Mouse (Mus musculus): ENCODE measurements around the gene Mdm2. TPM values are rescaled to one million over a fixed set of nuclear protein-coding genes. Genes with fewer than 3 reads are reported as not detected.

Mdm2 gene
- total and polyA plus RNA-seq, 2 experiments from 2014 or later, result 24.6 to 28.9 TPM

DNA sequence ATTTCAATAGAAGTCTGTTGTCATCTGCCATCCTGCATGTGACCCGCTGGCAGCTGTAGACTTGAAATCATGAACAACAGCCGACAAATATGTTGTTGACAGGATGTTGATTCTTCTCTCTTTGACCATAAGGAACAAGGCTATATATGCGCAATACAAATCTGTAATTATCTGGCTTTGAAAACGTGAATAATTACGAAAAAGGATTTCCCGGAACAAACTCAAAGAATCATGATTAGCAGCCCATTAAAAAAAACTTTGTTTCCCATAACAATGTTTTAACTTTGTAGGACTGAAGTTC, 53.9 kb downstream of the Mdm2 start:
- H3K36me3 ChIP-seq (ENCODE audit: insufficient read depth, low read length), result no peaks in the 10 kb centered on the region
- H3K27ac ChIP-seq, result no peak overlapping the region
- DNase-seq (ENCODE audit: low spot score), result no peak
- H3K27me3 ChIP-seq (ENCODE audit: insufficient read depth, low read length), result no peaks in the 10 kb centered on the region
- no peak overlapping the region for H3K4me2 ChIP-seq (ENCODE audit: low read depth, low read length)
- H3K9me3 ChIP-seq (ENCODE audit: low read length), result no peaks in the 10 kb centered on the region
- H3K4me1 ChIP-seq (ENCODE audit: insufficient read depth, low read length), result no peaks in the 10 kb centered on the region
- whole genome bisulfite sequencing, result 87% methylated on average over 6 of the region's 6 CpGs
- ATAC-seq, result no peak
- no peak overlapping the region for H3K4me3 ChIP-seq (ENCODE audit: low read length)
- no peak for TF ChIP-seq CTCF (IDR thresholded peaks at IDR 0.05; ENCODE audit: low read depth)
- no peak overlapping the region for H3K9ac ChIP-seq (replicated peaks; ENCODE audit: low read length)

DNA sequence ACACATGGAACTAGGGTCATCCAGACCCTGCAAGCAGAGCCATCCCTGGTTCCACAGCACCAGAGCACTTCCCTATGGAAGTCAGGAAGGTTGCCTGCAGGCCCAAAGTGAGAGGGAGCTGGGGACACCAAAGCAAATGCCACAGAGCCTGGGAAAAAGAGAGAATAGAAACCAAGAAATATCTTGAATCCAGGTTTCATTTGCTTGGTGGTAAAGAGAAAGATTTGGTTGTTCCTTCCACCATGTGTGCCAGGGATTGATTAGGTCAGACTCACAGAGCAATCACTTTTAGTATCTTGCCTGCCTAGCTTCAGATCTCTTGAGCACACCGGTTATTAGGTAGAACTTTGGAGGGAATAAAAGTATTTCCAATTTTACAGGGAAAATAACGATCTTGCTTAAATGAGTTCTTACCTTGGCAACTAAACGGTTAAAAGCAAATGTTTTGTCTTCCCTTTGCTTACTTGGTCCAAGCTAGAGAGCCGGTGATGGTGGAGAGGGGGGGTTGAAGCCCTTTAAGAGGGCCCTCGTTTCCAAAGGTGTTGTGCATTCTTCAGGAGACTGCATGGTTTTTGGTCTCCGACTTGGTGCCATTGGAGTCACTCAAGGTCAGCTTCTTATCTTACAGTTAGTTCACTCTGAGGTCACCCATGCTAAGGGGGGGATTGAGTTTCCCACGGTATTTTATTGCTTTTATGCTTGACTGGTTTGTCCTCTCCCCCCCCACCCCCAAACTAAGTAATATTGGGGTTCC, 54.5 kb downstream of the Mdm2 start:
- Histone ChIP-seq H3K36me3 (ENCODE audit: insufficient read depth, low read length) (no peaks in the 10 kb centered on the region), H3K9ac (replicated peaks; ENCODE audit: low read length) (no peak overlapping the region), H3K27ac (no peak overlapping the region), H3K4me3 (ENCODE audit: low read length) (no peak overlapping the region), H3K27me3 (ENCODE audit: insufficient read depth, low read length) (no peaks in the 10 kb centered on the region), H3K4me1 (ENCODE audit: insufficient read depth, low read length) (no peaks in the 10 kb centered on the region), H3K4me2 (ENCODE audit: low read depth, low read length) (no peak overlapping the region), H3K9me3 (ENCODE audit: low read length) (no peaks in the 10 kb centered on the region)
- WGBS, result 62% methylated on average over 7 of the region's 7 CpGs
- DNase-seq (ENCODE audit: low spot score), result no peak
- no peak for TF ChIP-seq CTCF (IDR thresholded peaks at IDR 0.05; ENCODE audit: low read depth)
- ATAC-seq, result no peak

- ATAC-seq, result no peak
- no peak for TF ChIP-seq CTCF (IDR thresholded peaks at IDR 0.05; ENCODE audit: low read depth)
- whole genome bisulfite sequencing, result 89% methylated on average over 9 of the region's 9 CpGs
- Histone ChIP-seq H3K36me3 (ENCODE audit: insufficient read depth, low read length) (no peaks in the 10 kb centered on the region), H3K9me3 (ENCODE audit: low read length) (no peaks in the 10 kb centered on the region), H3K27me3 (ENCODE audit: insufficient read depth, low read length) (no peaks in the 10 kb centered on the region), H3K4me3 (ENCODE audit: low read length) (no peak overlapping the region), H3K4me1 (ENCODE audit: insufficient read depth, low read length) (no peaks in the 10 kb centered on the region), H3K9ac (replicated peaks; ENCODE audit: low read length) (no peak overlapping the region), H3K4me2 (ENCODE audit: low read depth, low read length) (no peak overlapping the region), H3K27ac (no peak overlapping the region)
- no peak for DNase-seq (ENCODE audit: low spot score)
Measured at GRCm38 (mm10) chr10:117655460-117655859, 55.1 kb downstream of the Mdm2 start.

GRCm38 (mm10) chr10:117654576-117655123, 55.9 kb downstream of the Mdm2 start:
- Histone ChIP-seq H3K9me3 (ENCODE audit: low read length) (no peaks in the 10 kb centered on the region), H3K27ac (no peak overlapping the region), H3K4me1 (ENCODE audit: insufficient read depth, low read length) (no peaks in the 10 kb centered on the region), H3K4me2 (ENCODE audit: low read depth, low read length) (no peak overlapping the region), H3K9ac (replicated peaks; ENCODE audit: low read length) (no peak overlapping the region), H3K27me3 (ENCODE audit: insufficient read depth, low read length) (no peaks in the 10 kb centered on the region), H3K4me3 (ENCODE audit: low read length) (no peak overlapping the region), H3K36me3 (ENCODE audit: insufficient read depth, low read length) (no peaks in the 10 kb centered on the region)
- DNase-seq (ENCODE audit: low spot score), result no peak
- no peak for TF ChIP-seq CTCF (IDR thresholded peaks at IDR 0.05; ENCODE audit: low read depth)
- no peak for ATAC-seq
- WGBS, result 81% methylated on average over 3 of the region's 3 CpGs

- ATAC-seq (no peak), DNase-seq (ENCODE audit: low spot score) (no peak)
- Histone ChIP-seq H3K27ac (no peak overlapping the region), H3K4me3 (ENCODE audit: low read length) (no peak overlapping the region), H3K9ac (replicated peaks; ENCODE audit: low read length) (no peak overlapping the region), H3K36me3 (ENCODE audit: insufficient read depth, low read length) (no peaks in the 10 kb centered on the region), H3K9me3 (ENCODE audit: low read length) (no peaks in the 10 kb centered on the region), H3K27me3 (ENCODE audit: insufficient read depth, low read length) (no peaks in the 10 kb centered on the region), H3K4me2 (ENCODE audit: low read depth, low read length) (no peak overlapping the region), H3K4me1 (ENCODE audit: insufficient read depth, low read length) (no peaks in the 10 kb centered on the region)
- 89% methylated on average over 7 of the region's 7 CpGs for WGBS
- no peak for TF ChIP-seq CTCF (IDR thresholded peaks at IDR 0.05; ENCODE audit: low read depth)
Measured at GRCm38 (mm10) chr10:117653779-117654173, 56.8 kb downstream of the Mdm2 start.

GRCm38 (mm10) chr10:117652930-117653778, 57.4 kb downstream of the Mdm2 start:
- WGBS, result 83% methylated on average over 8 of the region's 8 CpGs

More at GRCm38 (mm10) chr10:117652930-117653778, 57.4 kb downstream of the Mdm2 start:
- ATAC-seq (no peak), DNase-seq (ENCODE audit: low spot score) (no peak)
- H3K9ac ChIP-seq (replicated peaks; ENCODE audit: low read length), result no peak overlapping the region
- H3K36me3 ChIP-seq (ENCODE audit: insufficient read depth, low read length), result no peaks in the 10 kb centered on the region
- no peak overlapping the region for H3K4me2 ChIP-seq (ENCODE audit: low read depth, low read length)
- no peaks in the 10 kb centered on the region for H3K9me3 ChIP-seq (ENCODE audit: low read length)
- H3K4me1 ChIP-seq (ENCODE audit: insufficient read depth, low read length), result no peaks in the 10 kb centered on the region
- no peak for TF ChIP-seq CTCF (IDR thresholded peaks at IDR 0.05; ENCODE audit: low read depth)
- no peaks in the 10 kb centered on the region for H3K27me3 ChIP-seq (ENCODE audit: insufficient read depth, low read length)
- no peak overlapping the region for H3K27ac ChIP-seq
- H3K4me3 ChIP-seq (ENCODE audit: low read length), result no peak overlapping the region
